In the genomic region with DNA sequence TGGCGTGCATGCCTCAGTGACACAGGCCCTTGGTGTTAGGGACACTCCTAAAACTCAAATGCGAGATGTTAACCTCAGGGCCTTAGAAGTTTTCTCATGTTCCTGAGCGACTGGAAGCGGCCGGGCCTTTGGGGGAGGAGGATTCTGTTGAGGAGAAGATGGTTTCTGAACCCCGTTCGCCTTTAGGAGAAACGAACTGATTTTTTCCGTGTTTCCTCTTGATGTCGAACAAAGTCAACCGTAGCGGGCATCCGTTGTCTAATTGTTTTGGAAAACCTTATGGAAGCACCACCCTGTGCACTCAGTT, we compare ENCODE assay signal across 8 mouse cellular contexts. TPM values are rescaled to one million over a fixed set of nuclear protein-coding genes. Genes with fewer than 3 reads are reported as not detected.
A peak's percentile ranks its signal among the peaks of the same experiment; 100 is the strongest.
DNase-seq lines count a peak whose midpoint lies in the region; ATAC-seq and TF ChIP-seq lines count a peak whose summit lies in the region.

No protein-coding gene starts in this region.

- H3K4me2 ChIP-seq in liver, embryonic 13.5 days = peak overlapping the region; percentile 83

- no peaks in the 10 kb centered on the region for H3K36me3 ChIP-seq in thymus, adult 2 months (ENCODE audit: control insufficient read depth, insufficient read depth, low read length)
- no peaks in the 10 kb centered on the region; the same call in 1 of the 2 replicates for H3K36me3 ChIP-seq in liver, embryonic 13.5 days

- peak overlapping the region; percentile 72 for H3K4me3 ChIP-seq in cerebellum, adult 2 months (replicated peaks; ENCODE audit: insufficient read depth, low read depth, low read length)
- peak overlapping the region; percentile 93 for H3K4me3 ChIP-seq in thymus, adult 2 months (ENCODE audit: control insufficient read depth, insufficient read depth, low read length)
- H3K4me3 ChIP-seq in liver, embryonic 13.5 days (replicated peaks) = peak overlapping the region; percentile 96

- H3K9me3 ChIP-seq in liver, embryonic 13.5 days (replicated peaks) = no peaks in the 10 kb centered on the region

- TF ChIP-seq CTCF in cerebellum, adult 2 months (IDR thresholded peaks at IDR 0.05; ENCODE audit: borderline replicate concordance, insufficient read depth, low read depth, low read length) = no peak
- no peak for TF ChIP-seq CTCF in thymus, adult 2 months (IDR thresholded peaks at IDR 0.05; ENCODE audit: borderline replicate concordance, control insufficient read depth, extremely low read depth, insufficient read depth, low read length, poor library complexity)

- DNase-seq in cerebellum, adult 2 months = no peak
- DNase-seq in cerebellum, postnatal 4 days (ENCODE audit: low spot score in 2 of 2) = no peak
- DNase-seq in thymus, adult 2 months = no peak
- DNase-seq in thymus, postnatal 36 days = no peak
- no peak for DNase-seq in liver, embryonic 13.5 days
- DNase-seq in urinary bladder, postnatal 14 days (ENCODE audit: low spot score) = no peak
- no peak for DNase-seq in right cerebral cortex, postnatal 25 days

- H3K9ac ChIP-seq in liver, embryonic 13.5 days = peak overlapping the region; percentile 94

- ATAC-seq in liver, embryonic 13.5 days (ENCODE audit: low read depth) = no peak
- ATAC-seq in monocyte, adult 5-6 weeks (replicated peaks; ENCODE audit: insufficient number of reproducible peaks, low FRiP score, low TSS enrichment, poor library complexity, severe bottlenecking) = no peak

- under 1% methylated on average over 13 of the region's 13 CpGs for WGBS in cerebellum, adult 2 months
- 1% methylated on average over 13 of the region's 13 CpGs for WGBS in thymus, adult 2 months
- WGBS in liver, embryonic 13.5 days (ENCODE audit: insufficient replicate concordance) = under 1% methylated on average over 13 of the region's 13 CpGs

- H3K27ac ChIP-seq in cerebellum, adult 2 months (ENCODE audit: insufficient read depth, low read length) = peak overlapping the region; percentile 35
- H3K27ac ChIP-seq in thymus, adult 2 months (ENCODE audit: control insufficient read depth, insufficient read depth, low read length) = peak overlapping the region; percentile 34; the same call in 1 of the 2 replicates
- peak overlapping the region; percentile 84 for H3K27ac ChIP-seq in liver, embryonic 13.5 days

- no peaks in the 10 kb centered on the region for H3K27me3 ChIP-seq in cerebellum, adult 2 months (ENCODE audit: control insufficient read depth, insufficient read depth, low read length)
- no peaks in the 10 kb centered on the region for H3K27me3 ChIP-seq in thymus, adult 2 months (ENCODE audit: control insufficient read depth, insufficient read depth, low read length)
- peaks cover 19% of the 10 kb centered on the region for H3K27me3 ChIP-seq in liver, embryonic 13.5 days

- no peak for TF ChIP-seq POLR2A in cerebellum, adult 2 months (IDR thresholded peaks at IDR 0.05; ENCODE audit: borderline replicate concordance, insufficient read depth, low read length)
- TF ChIP-seq POLR2A in thymus, adult 2 months (IDR thresholded peaks at IDR 0.05; ENCODE audit: control insufficient read depth, extremely low read depth, insufficient read depth, low read length, poor library complexity) = no peak

- no peaks in the 10 kb centered on the region for H3K4me1 ChIP-seq in cerebellum, adult 2 months (ENCODE audit: control insufficient read depth, insufficient read depth, low read length)
- H3K4me1 ChIP-seq in thymus, adult 2 months (replicated peaks; ENCODE audit: control insufficient read depth, insufficient read depth, low read length) = no peaks in the 10 kb centered on the region; the same call in 1 of the 2 replicates
- peaks cover 26% of the 10 kb centered on the region for H3K4me1 ChIP-seq in liver, embryonic 13.5 days (replicated peaks)

RNA-seq across cellular contexts. Expression of gene Ppig, which starts 1.1 kb away (rescaled TPM):
- 23.2 and 24.0 TPM in 2 replicates for polyA plus RNA-seq in cerebellum, adult 2 months (2012; rRNA removed)
- 2.2 and 2.7 TPM in 2 replicates for polyA plus RNA-seq in thymus, adult 2 months (2012; rRNA removed)
- polyA plus RNA-seq in liver, embryonic 13.5 days (2015; fragmentation: Nextera tagmentation; extraction: Ambion mirVana) = 79.7 and 100 TPM in 2 replicates
- 97.7 to 171 TPM (median 114 TPM) in 3 replicates for total RNA-seq in monocyte, adult 5-6 weeks (2017)

RNA-seq across cellular contexts. Expression of gene Fastkd1, which starts 10.2 kb away (rescaled TPM):
- polyA plus RNA-seq in cerebellum, adult 2 months (2012; rRNA removed) = 16.5 and 16.6 TPM in 2 replicates
- 5.4 and 5.9 TPM in 2 replicates for polyA plus RNA-seq in thymus, adult 2 months (2012; rRNA removed)
- 4.1 and 6.0 TPM in 2 replicates for polyA plus RNA-seq in liver, embryonic 13.5 days (2015; fragmentation: Nextera tagmentation; extraction: Ambion mirVana)
- 3.7 to 6.9 TPM (median 4.7 TPM) in 3 replicates for total RNA-seq in monocyte, adult 5-6 weeks (2017)

RNA-seq across cellular contexts. Expression of gene Klhl41, which starts 53.6 kb away (rescaled TPM):
- polyA plus RNA-seq in cerebellum, adult 2 months (2012; rRNA removed) = 0.13 and 0.16 TPM in 2 replicates
- polyA plus RNA-seq in thymus, adult 2 months (2012; rRNA removed) = 0.43 TPM in 1 of 2 replicates, not detected in the other
- polyA plus RNA-seq in liver, embryonic 13.5 days (2015; fragmentation: Nextera tagmentation; extraction: Ambion mirVana) = 0.42 and 0.43 TPM in 2 replicates
- total RNA-seq in monocyte, adult 5-6 weeks (2017) = not detected in 3 replicates

Comparison
In these comparisons a context has a peak if more than half of its experiments do, and no peak if none do; other contexts are left out.
1. H3K27ac ChIP-seq: peak in every context shown above with its lines; median percentile 84 in liver, embryonic 13.5 days; 35 in cerebellum, adult 2 months; 34 in thymus, adult 2 months.